ENCODE assay signal across 8 mouse cellular contexts in the genomic region with DNA sequence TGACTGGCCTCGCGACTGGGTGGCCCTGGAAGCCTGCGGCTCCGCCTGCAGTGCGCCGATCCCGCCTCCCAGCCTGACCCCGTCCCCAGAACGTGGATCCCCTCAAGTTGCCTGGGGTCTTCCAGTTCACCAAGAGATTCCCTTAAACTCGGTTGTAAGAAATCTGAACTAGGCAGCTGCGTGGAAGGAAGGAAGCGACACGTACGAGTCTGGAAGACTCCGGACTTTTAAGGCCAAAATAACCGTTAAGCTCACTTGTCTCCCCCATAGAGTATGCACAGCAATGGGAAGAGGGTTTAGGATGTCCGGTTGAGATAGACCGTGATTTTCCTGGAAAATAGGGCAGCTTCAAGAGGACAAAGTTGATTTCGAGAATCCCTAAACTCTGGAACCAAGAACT. TPM values are rescaled to one million over a fixed set of nuclear protein-coding genes. Genes with fewer than 3 reads are reported as not detected.
DNase-seq lines count a peak whose midpoint lies in the region; ATAC-seq and TF ChIP-seq lines count a peak whose summit lies in the region.

No protein-coding gene starts in this region.

- TF ChIP-seq CTCF in C2C12 (IDR thresholded peaks at IDR 0.05; ENCODE audit: control insufficient read depth, insufficient read depth, insufficient read length), result no peak

- H3K79me2 ChIP-seq in C2C12 (ENCODE audit: control insufficient read depth, insufficient read depth), result peaks cover 2% of the 10 kb centered on the region

- no peak for DNase-seq in heart, adult 18-20 months
- DNase-seq in Muller cell, postnatal 12 days (ENCODE audit: inconsistent ontology term), result no peak
- no peak for DNase-seq in cerebellum, postnatal 4 days (ENCODE audit: low spot score in 2 of 2)
- DNase-seq in right cerebral cortex, postnatal 4 days, result no peak

- peaks cover 1% of the 10 kb centered on the region for H3K79me3 ChIP-seq in C2C12 (ENCODE audit: low read depth)

- peak overlapping the region; percentile 99 for H3ac ChIP-seq in C2C12 (ENCODE audit: control insufficient read depth, insufficient read length, low read depth)

- H3K27ac ChIP-seq in heart, embryonic 11.5 days (ENCODE audit: low read depth, low read length), result peak overlapping the region; percentile 93
- H3K27ac ChIP-seq in forebrain, embryonic 13.5 days, result peak overlapping the region; percentile 99
- peak overlapping the region; percentile 86 for H3K27ac ChIP-seq in liver, embryonic 15.5 days (replicated peaks)

- no peaks in the 10 kb centered on the region for H3K27me3 ChIP-seq in heart, embryonic 11.5 days (ENCODE audit: control insufficient read depth, insufficient read depth, low read length)
- H3K27me3 ChIP-seq in C2C12 (ENCODE audit: control insufficient read depth, insufficient read depth, insufficient read length), result peaks cover 3% of the 10 kb centered on the region
- no peaks in the 10 kb centered on the region for H3K27me3 ChIP-seq in forebrain, embryonic 13.5 days
- H3K27me3 ChIP-seq in liver, embryonic 15.5 days, result peaks cover 12% of the 10 kb centered on the region; the same call in 1 of the 2 replicates

- ATAC-seq in heart, embryonic 11.5 days (replicated peaks; ENCODE audit: insufficient number of reproducible peaks, low FRiP score, low TSS enrichment), result no peak
- no peak for ATAC-seq in forebrain, embryonic 13.5 days
- ATAC-seq in liver, embryonic 15.5 days (ENCODE audit: insufficient read depth), result no peak

- H3K9ac ChIP-seq in heart, embryonic 11.5 days (ENCODE audit: low read depth, low read length), result peak overlapping the region; percentile 96
- peak overlapping the region; percentile 93 for H3K9ac ChIP-seq in forebrain, embryonic 13.5 days
- H3K9ac ChIP-seq in liver, embryonic 15.5 days, result peak overlapping the region; percentile 91

- 2% methylated on average over 19 of the region's 19 CpGs for WGBS in heart, embryonic 11.5 days (ENCODE audit: insufficient replicate concordance)
- 4% methylated on average over 19 of the region's 19 CpGs for WGBS in forebrain, embryonic 13.5 days
- WGBS in liver, embryonic 15.5 days (ENCODE audit: insufficient replicate concordance), result 1% methylated on average over 19 of the region's 19 CpGs

- peak overlapping the region; percentile 99 for H3K4me2 ChIP-seq in heart, embryonic 11.5 days
- peak overlapping the region; percentile 89 for H3K4me2 ChIP-seq in forebrain, embryonic 13.5 days
- H3K4me2 ChIP-seq in liver, embryonic 15.5 days, result peak overlapping the region; percentile 100

- peak overlapping the region; percentile 60 for H3K4me3 ChIP-seq in heart, embryonic 11.5 days (ENCODE audit: low read depth, low read length)
- peak overlapping the region; percentile 49 for H3K4me3 ChIP-seq in C2C12 (ENCODE audit: insufficient read depth, poor library complexity, severe bottlenecking)
- H3K4me3 ChIP-seq in forebrain, embryonic 13.5 days, result peak overlapping the region; percentile 69
- H3K4me3 ChIP-seq in liver, embryonic 15.5 days (replicated peaks), result peak overlapping the region; percentile 91

- H3K4me1 ChIP-seq in heart, embryonic 11.5 days (ENCODE audit: control insufficient read depth, insufficient read depth, low read length), result peaks cover 41% of the 10 kb centered on the region
- H3K4me1 ChIP-seq in forebrain, embryonic 13.5 days, result peaks cover 54% of the 10 kb centered on the region
- peaks cover 61% of the 10 kb centered on the region for H3K4me1 ChIP-seq in liver, embryonic 15.5 days (replicated peaks)

- no peaks in the 10 kb centered on the region for H3K36me3 ChIP-seq in heart, embryonic 11.5 days (ENCODE audit: control insufficient read depth, insufficient read depth, low read length)
- H3K36me3 ChIP-seq in C2C12 (ENCODE audit: control insufficient read depth, insufficient read depth), result no peaks in the 10 kb centered on the region
- H3K36me3 ChIP-seq in forebrain, embryonic 13.5 days (ENCODE audit: poor library complexity, severe bottlenecking), result no peaks in the 10 kb centered on the region
- H3K36me3 ChIP-seq in liver, embryonic 15.5 days (replicated peaks), result no peaks in the 10 kb centered on the region

- H3K9me3 ChIP-seq in heart, embryonic 11.5 days (replicated peaks; ENCODE audit: control insufficient read depth, low read length), result no peaks in the 10 kb centered on the region
- no peaks in the 10 kb centered on the region for H3K9me3 ChIP-seq in forebrain, embryonic 13.5 days (replicated peaks)
- H3K9me3 ChIP-seq in liver, embryonic 15.5 days (replicated peaks), result no peaks in the 10 kb centered on the region

TF ChIP-seq in C2C12, 6 proteins besides CTCF, POLR2A, EP300 and RAD21:
- no peak for TF ChIP-seq MAX (IDR thresholded peaks at IDR 0.05)
- TF ChIP-seq USF1 (IDR thresholded peaks at IDR 0.05; ENCODE audit: low read depth), result no peak
- no peak for TF ChIP-seq CEBPB (IDR thresholded peaks at IDR 0.05; ENCODE audit: low read depth)
- TF ChIP-seq MYOG (IDR thresholded peaks at IDR 0.05; ENCODE audit: control insufficient read depth, extremely low read depth, insufficient read length), result no peak
- TF ChIP-seq MYOD1 (IDR thresholded peaks at IDR 0.05; ENCODE audit: control insufficient read depth, insufficient read length, low read depth), result no peak
- TF ChIP-seq FOSL1 (IDR thresholded peaks at IDR 0.05; ENCODE audit: insufficient read depth, low read length, poor library complexity, severe bottlenecking), result no peak

RNA-seq across cellular contexts. Expression of gene Gpsm3, which starts 1.8 kb away (rescaled TPM):
- polyA plus RNA-seq in heart, embryonic 11.5 days (2014; fragmentation: Nextera tagmentation; extraction: Ambion mirVana), result 5.7 and 10.3 TPM in 2 replicates
- 1 to 10 TPM; 4.1 to 5.9 TPM for total RNA-seq in heart, adult 18-20 months (2021)
- 1.2 TPM for polyA plus RNA-seq in C2C12 (2012; fragmentation: generic; extraction: Trizol)
- polyA plus RNA-seq in forebrain, embryonic 13.5 days (2015; fragmentation: Nextera tagmentation; extraction: Ambion mirVana), result 2.4 and 3.0 TPM in 2 replicates
- polyA plus RNA-seq in liver, embryonic 15.5 days (2015; fragmentation: Nextera tagmentation; extraction: Ambion mirVana), result 14.9 and 17.6 TPM in 2 replicates

RNA-seq across cellular contexts. Expression of gene Pbx2, which starts 3.3 kb away (rescaled TPM):
- 11.8 and 12.5 TPM in 2 replicates for polyA plus RNA-seq in heart, embryonic 11.5 days (2014; fragmentation: Nextera tagmentation; extraction: Ambion mirVana)
- 10 to 100 TPM; 13.6 to 17.4 TPM for total RNA-seq in heart, adult 18-20 months (2021)
- 18.1 TPM for polyA plus RNA-seq in C2C12 (2012; fragmentation: generic; extraction: Trizol)
- 10.2 and 10.5 TPM in 2 replicates for polyA plus RNA-seq in forebrain, embryonic 13.5 days (2015; fragmentation: Nextera tagmentation; extraction: Ambion mirVana)
- 2.4 and 2.8 TPM in 2 replicates for polyA plus RNA-seq in liver, embryonic 15.5 days (2015; fragmentation: Nextera tagmentation; extraction: Ambion mirVana)

RNA-seq across cellular contexts. Expression of gene Ager, which starts 9.8 kb away (rescaled TPM):
- polyA plus RNA-seq in heart, embryonic 11.5 days (2014; fragmentation: Nextera tagmentation; extraction: Ambion mirVana), result 3.2 and 4.5 TPM in 2 replicates
- under 1 TPM in 1 of 2 experiments, not detected in 1; 0.23 TPM for total RNA-seq in heart, adult 18-20 months (2021)
- 0.30 TPM for polyA plus RNA-seq in C2C12 (2012; fragmentation: generic; extraction: Trizol)
- polyA plus RNA-seq in forebrain, embryonic 13.5 days (2015; fragmentation: Nextera tagmentation; extraction: Ambion mirVana), result 2.3 and 2.5 TPM in 2 replicates
- 0.70 and 0.88 TPM in 2 replicates for polyA plus RNA-seq in liver, embryonic 15.5 days (2015; fragmentation: Nextera tagmentation; extraction: Ambion mirVana)

RNA-seq across cellular contexts. Expression of gene Rnf5, which starts 15.7 kb away (rescaled TPM):
- polyA plus RNA-seq in heart, embryonic 11.5 days (2014; fragmentation: Nextera tagmentation; extraction: Ambion mirVana), result 94.7 and 115 TPM in 2 replicates
- total RNA-seq in heart, adult 18-20 months (2021), result 10 to 100 TPM; 40.9 to 43.3 TPM
- 37.1 TPM for polyA plus RNA-seq in C2C12 (2012; fragmentation: generic; extraction: Trizol)
- 302 TPM in 2 replicates for polyA plus RNA-seq in forebrain, embryonic 13.5 days (2015; fragmentation: Nextera tagmentation; extraction: Ambion mirVana)
- polyA plus RNA-seq in liver, embryonic 15.5 days (2015; fragmentation: Nextera tagmentation; extraction: Ambion mirVana), result 88.4 and 106 TPM in 2 replicates

RNA-seq across cellular contexts. Expression of gene Agpat1, which starts 16.2 kb away (rescaled TPM):
- 51.6 and 63.1 TPM in 2 replicates for polyA plus RNA-seq in heart, embryonic 11.5 days (2014; fragmentation: Nextera tagmentation; extraction: Ambion mirVana)
- 10 to 100 TPM; 67.9 to 72.4 TPM for total RNA-seq in heart, adult 18-20 months (2021)
- polyA plus RNA-seq in C2C12 (2012; fragmentation: generic; extraction: Trizol), result 73.9 TPM
- 74.4 and 77.6 TPM in 2 replicates for polyA plus RNA-seq in forebrain, embryonic 13.5 days (2015; fragmentation: Nextera tagmentation; extraction: Ambion mirVana)
- 21.1 and 23.6 TPM in 2 replicates for polyA plus RNA-seq in liver, embryonic 15.5 days (2015; fragmentation: Nextera tagmentation; extraction: Ambion mirVana)
